Mouse (Mus musculus): ENCODE measurements at regions not wholly inside any gene's neighbourhood (a gene's known extent, or its start where the extent isn't known, plus 50 kb on each side); places are given as distances from the start of the nearest gene placed in this dataset.

- peak; percentile 78 for DNase-seq (ENCODE audit: low read depth, low spot score)
These were observed 74.3 kb upstream of the A2m start for GRCm38 (mm10) chr6:121560852-121561251.

- no peak for DNase-seq (ENCODE audit: low read depth, low spot score)
These were observed 74.8 kb upstream of the A2m start for GRCm38 (mm10) chr6:121560393-121560793.

GRCm38 (mm10) chr6:121556481-121556880, 78.7 kb upstream of the A2m start:
- peak; percentile 63 for DNase-seq (ENCODE audit: low read depth, low spot score)

GRCm38 (mm10) chr6:121553501-121554132, 80.1 kb upstream of the Iqsec3 start:
- no peak for DNase-seq (ENCODE audit: low read depth, low spot score)

- DNase-seq (ENCODE audit: low read depth, low spot score), result no peak
These were observed 60.0 kb upstream of the Iqsec3 start for GRCm38 (mm10) chr6:121533521-121533920.

- peak; percentile 78 for DNase-seq (ENCODE audit: low read depth, low spot score)
These were observed 59.4 kb upstream of the Iqsec3 start for GRCm38 (mm10) chr6:121532926-121533325.

GRCm38 (mm10) chr6:121531825-121532389, 58.4 kb upstream of the Iqsec3 start:
- DNase-seq (ENCODE audit: low read depth, low spot score), result no peak

- no peak for DNase-seq (ENCODE audit: low read depth, low spot score)
These were observed 53.8 kb upstream of the Iqsec3 start for GRCm38 (mm10) chr6:121527281-121527680.

- DNase-seq (ENCODE audit: low read depth, low spot score), result peak; percentile 90
These were observed 52.6 kb upstream of the Iqsec3 start for GRCm38 (mm10) chr6:121526121-121526520.

- no peak for DNase-seq (ENCODE audit: low read depth, low spot score)
These were observed 51.1 kb upstream of the Iqsec3 start for GRCm38 (mm10) chr6:121524613-121524970.

GRCm38 (mm10) chr6:121523882-121524612, 50.6 kb upstream of the Iqsec3 start:
- no peak for DNase-seq (ENCODE audit: low read depth, low spot score)

Data from ES-CJ7 (cell line).